Mouse (Mus musculus): ENCODE results near the gene Smox.

The Smox gene

GRCm38 (mm10) chr2:131560205-131560919 lies 69.1 kb downstream of the Smox start:
- no peak for DNase-seq

DNA sequence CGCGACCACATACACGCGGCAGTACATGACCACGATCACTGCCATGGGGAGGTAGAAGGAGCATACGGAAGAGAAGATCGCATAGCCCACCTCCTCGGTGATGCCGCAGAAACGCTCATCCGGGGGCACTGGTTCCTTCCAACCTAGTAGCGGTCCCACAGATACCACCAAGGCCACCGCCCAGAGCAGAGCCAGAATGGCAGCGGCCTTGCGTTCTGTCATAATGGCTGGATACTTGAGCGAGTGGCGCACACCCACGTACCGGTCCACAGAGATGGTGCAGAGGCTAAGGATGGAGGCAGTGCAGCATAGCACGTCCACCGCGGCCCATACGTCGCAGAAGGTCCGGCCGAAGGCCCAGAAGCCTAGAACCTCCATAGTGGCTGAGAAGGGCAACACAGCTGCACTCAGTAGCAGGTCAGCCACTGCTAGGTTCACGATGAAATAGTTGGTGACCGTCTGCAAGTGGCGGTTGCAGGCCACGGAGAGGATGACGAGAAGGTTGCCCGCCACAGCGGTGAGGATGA lies 70.1 kb downstream of the Smox start:
- no peak for DNase-seq

GRCm38 (mm10) chr2:131561891-131562585 lies 70.7 kb downstream of the Smox start, which contains the start of gene Adra1d:
TSS of gene Adra1d (minus strand) at chr2:131562283.
- DNase-seq = no peak

DNA sequence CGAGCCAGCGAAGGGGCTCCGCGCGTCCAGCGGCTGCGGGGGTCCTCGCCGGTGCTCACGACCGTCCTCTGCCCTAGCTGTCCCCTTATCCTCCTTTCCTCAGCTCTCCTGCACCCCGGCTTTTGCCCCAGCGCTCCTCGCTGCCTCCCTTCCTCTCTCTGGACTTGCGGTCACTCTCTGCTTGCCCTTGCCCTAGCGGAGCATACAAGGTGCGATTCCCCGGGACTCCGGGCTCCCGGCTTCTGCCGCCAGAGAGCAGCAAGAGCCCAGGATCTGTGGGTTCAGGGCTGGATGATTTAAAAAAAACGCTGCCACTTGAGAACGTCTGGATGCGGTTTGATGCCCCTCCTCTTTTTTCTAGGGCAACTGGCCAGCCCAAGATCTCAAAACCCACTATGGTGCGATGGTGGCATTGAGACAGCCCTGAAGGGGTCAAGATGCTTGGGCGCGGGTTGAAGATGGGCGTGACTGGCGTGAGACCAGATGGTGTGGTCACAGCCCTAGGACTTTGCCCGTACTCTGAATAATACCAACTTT lies 71.4 kb downstream of the Smox start:
- peak; percentile 64 for DNase-seq

All from layer of hippocampus, adult 9-11 months (tissue).